Mouse (Mus musculus) gastrocnemius, postnatal 14 days (tissue): ENCODE measurements around the gene Nqo1. TPM values are rescaled to one million over a fixed set of nuclear protein-coding genes. Genes with fewer than 3 reads are reported as not detected.

Source experiments
- DNase-seq: peaks from one replicate; pipeline ENCODE4 v3.0.0; 2021; ENCODE audit warnings: mixed read lengths
- intact Hi-C: fragments of 180-260 bp; cut with DNase I; formaldehyde crosslinking; loops from one replicate; pipeline ENCODE4 v1.15.1; 2025; ENCODE audit warnings: low total_unique reads
- total RNA-seq, 2 experiments: library from RNA; stranded (reverse); gene quantifications; 2 replicates each; pipeline ENCODE4 v1.2.3; 2021

Gene Nqo1
- total RNA-seq, 2 experiments from 2014 or later: 3.9 to 4.5 TPM

- intact Hi-C loops: no loop called here
- no peak for DNase-seq
These were observed 10.9 kb upstream of the Nqo1 start for GRCm38 (mm10) chr8:107413881-107414280.

GRCm38 (mm10) chr8:107412552-107412951, 9.5 kb upstream of the Nqo1 start:
- intact Hi-C loops: no loop called here

GRCm38 (mm10) chr8:107411391-107411790, 8.4 kb upstream of the Nqo1 start:
- intact Hi-C loops: no loop called here
- no peak for DNase-seq

More at GRCm38 (mm10) chr8:107412552-107412951, 9.5 kb upstream of the Nqo1 start:
- no peak for DNase-seq

- DNase-seq: no peak
- intact Hi-C loops: no loop called here
These were observed 2.9 kb upstream of the Nqo1 start for GRCm38 (mm10) chr8:107405935-107406334.

- DNase-seq: no peak
- intact Hi-C loops: no loop called here
These were observed 1.1 kb upstream of the Nqo1 start for GRCm38 (mm10) chr8:107404057-107404456.

GRCm38 (mm10) chr8:107401866-107402265, 1.1 kb downstream of the Nqo1 start:
- intact Hi-C loops: no loop called here
- no peak for DNase-seq

- intact Hi-C loops: no loop called here
- no peak for DNase-seq
These were observed 3.5 kb downstream of the Nqo1 start for GRCm38 (mm10) chr8:107399495-107399894.

- intact Hi-C loops: no loop called here
- no peak for DNase-seq
These were observed 5.3 kb downstream of the Nqo1 start for GRCm38 (mm10) chr8:107397665-107398064.

- DNase-seq: no peak
These were observed 6.8 kb downstream of the Nqo1 start for GRCm38 (mm10) chr8:107396106-107396670.

GRCm38 (mm10) chr8:107395397-107395796, 7.6 kb downstream of the Nqo1 start:
- intact Hi-C loops: no loop called here
- no peak for DNase-seq

More at GRCm38 (mm10) chr8:107396106-107396670, 6.8 kb downstream of the Nqo1 start:
- intact Hi-C loops: no loop called here

- no peak for DNase-seq
- intact Hi-C loops: no loop called here
These were observed 11.9 kb downstream of the Nqo1 start for GRCm38 (mm10) chr8:107391136-107391516.

- no peak for DNase-seq
- intact Hi-C loops: no loop called here
These were observed 12.4 kb downstream of the Nqo1 start for GRCm38 (mm10) chr8:107390476-107391135.

GRCm38 (mm10) chr8:107389557-107389956, 13.4 kb downstream of the Nqo1 start:
- intact Hi-C loops: loop anchor here (5.0 kb wide), 1 partner anchor 33 kb away; no protein-coding TSS in a partner anchor
- DNase-seq: no peak

GRCm38 (mm10) chr8:107387861-107388260, 15.1 kb downstream of the Nqo1 start:
- intact Hi-C loops: loop anchor here (5.0 kb wide), 1 partner anchor 34 kb away; no protein-coding TSS in a partner anchor
- DNase-seq: peak; percentile 29

- intact Hi-C loops: loop anchor here (5.0 kb wide), 1 partner anchor 36 kb away; no protein-coding TSS in a partner anchor
- DNase-seq: no peak
These were observed 16.4 kb downstream of the Nqo1 start for GRCm38 (mm10) chr8:107386642-107387041.

- DNase-seq: no peak
- intact Hi-C loops: loop anchor here (5.0 kb wide), 1 partner anchor 36 kb away; no protein-coding TSS in a partner anchor
These were observed 16.8 kb downstream of the Nqo1 start for GRCm38 (mm10) chr8:107386171-107386570.

GRCm38 (mm10) chr8:107385063-107385462, 17.9 kb downstream of the Nqo1 start:
- intact Hi-C loops: loop anchor here (5.0 kb wide), 1 partner anchor 37 kb away; no protein-coding TSS in a partner anchor
- no peak for DNase-seq

GRCm38 (mm10) chr8:107384651-107385050, 18.4 kb downstream of the Nqo1 start:
- intact Hi-C loops: loop anchor here (5.0 kb wide), 1 partner anchor 38 kb away; no protein-coding TSS in a partner anchor
- DNase-seq: no peak

- no peak for DNase-seq
- intact Hi-C loops: no loop called here
These were observed 20.1 kb downstream of the Nqo1 start for GRCm38 (mm10) chr8:107382898-107383297.

GRCm38 (mm10) chr8:107381666-107382065, 21.3 kb downstream of the Nqo1 start:
- no peak for DNase-seq
- intact Hi-C loops: no loop called here

GRCm38 (mm10) chr8:107380734-107381133, 22.3 kb downstream of the Nqo1 start:
- DNase-seq: no peak
- intact Hi-C loops: no loop called here
